Mouse (Mus musculus): Measurements from ENCODE around the gene Dram1. TPM values are rescaled to one million over a fixed set of nuclear protein-coding genes. Genes with fewer than 3 reads are reported as not detected.

Dram1 gene
- total RNA-seq, 2 experiments from 2014 or later = 1.5 to 1.6 TPM

DNA sequence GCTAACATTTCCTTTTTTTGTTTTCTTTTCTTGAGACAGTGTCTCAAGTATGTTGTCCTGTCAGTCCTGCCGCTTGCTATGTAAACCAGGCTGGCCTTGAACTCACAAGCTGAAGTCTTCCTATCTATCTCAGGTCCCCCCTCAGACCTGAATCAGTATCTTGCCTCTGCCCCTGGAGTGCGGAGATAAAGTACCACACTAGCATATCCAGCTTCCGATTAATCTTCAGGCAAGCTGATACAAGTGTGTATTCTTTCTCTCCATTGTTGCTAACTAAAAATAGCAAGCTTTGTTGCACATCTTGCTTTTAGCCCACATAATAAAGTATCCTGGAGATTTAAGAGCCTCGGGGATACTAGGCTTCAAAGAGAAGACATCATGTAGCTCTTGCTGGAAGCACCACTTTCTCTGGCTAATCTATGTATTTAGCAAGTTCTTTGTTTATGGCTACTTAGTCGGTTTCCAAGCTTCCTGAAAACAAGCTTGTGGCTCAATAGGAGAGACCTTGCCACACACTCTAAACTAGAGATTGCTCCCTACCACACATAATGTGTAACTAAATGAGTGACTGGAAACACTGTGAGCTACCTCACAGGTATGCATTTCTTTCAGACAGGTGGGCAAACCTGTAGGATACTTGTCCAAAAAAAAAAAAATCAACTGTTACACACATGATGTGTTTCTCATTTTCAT, 27.3 kb downstream of the Dram1 start:
- DNase-seq (ENCODE audit: low spot score in 2 of 2) = no peak

DNA sequence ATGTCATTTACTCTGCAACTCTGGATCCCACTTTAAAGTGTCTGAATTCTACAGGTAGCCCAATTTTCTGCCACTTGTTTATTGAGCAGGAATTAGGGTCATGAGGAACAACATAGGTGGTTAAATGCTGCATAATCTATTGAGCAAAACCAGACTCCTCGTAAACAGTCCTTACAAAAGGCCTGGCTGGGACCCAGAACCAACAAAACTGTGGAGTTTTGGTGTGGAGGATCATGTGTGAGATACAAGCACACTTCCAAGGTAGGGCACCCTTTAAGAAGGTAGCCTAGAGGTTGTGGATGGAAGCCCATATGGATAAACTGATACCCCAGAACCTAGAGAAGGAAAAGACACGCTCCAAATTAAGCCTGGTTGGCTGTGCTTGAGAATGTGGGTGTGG, 28.2 kb downstream of the Dram1 start:
- no peak for DNase-seq (ENCODE audit: low spot score in 2 of 2)

GRCm38 (mm10) chr10:88349800-88350199, 29.1 kb downstream of the Dram1 start:
- no peak for DNase-seq (ENCODE audit: low spot score in 2 of 2)

- no peak for DNase-seq (ENCODE audit: low spot score in 2 of 2)
These were observed 32.2 kb downstream of the Dram1 start for GRCm38 (mm10) chr10:88346454-88347245.

DNA sequence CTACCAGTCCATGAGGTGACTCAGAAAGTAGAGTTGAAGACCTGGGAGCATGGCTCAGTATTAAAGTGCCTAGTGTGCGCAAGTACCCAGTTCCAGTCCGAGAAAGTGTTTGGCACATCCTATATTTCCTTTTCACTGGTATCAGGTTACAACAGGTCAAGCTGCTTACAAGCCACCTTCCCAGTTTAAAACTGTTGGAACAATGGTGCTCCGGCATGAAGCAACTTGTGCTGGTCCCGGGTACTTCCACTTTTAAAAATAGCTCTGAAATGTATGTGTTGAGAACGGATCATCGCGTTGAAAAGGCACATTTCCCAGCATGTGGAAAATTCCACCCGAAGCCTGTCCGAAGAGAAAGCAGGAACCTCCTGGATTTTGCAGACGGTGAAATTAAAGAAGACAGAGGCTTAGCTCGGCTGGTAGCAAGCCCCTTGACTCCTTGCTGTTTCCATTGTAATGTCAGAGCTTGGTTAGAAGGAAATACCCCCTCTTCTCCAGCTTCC, 32.9 kb downstream of the Dram1 start:
- DNase-seq (ENCODE audit: low spot score in 2 of 2) = no peak

DNA sequence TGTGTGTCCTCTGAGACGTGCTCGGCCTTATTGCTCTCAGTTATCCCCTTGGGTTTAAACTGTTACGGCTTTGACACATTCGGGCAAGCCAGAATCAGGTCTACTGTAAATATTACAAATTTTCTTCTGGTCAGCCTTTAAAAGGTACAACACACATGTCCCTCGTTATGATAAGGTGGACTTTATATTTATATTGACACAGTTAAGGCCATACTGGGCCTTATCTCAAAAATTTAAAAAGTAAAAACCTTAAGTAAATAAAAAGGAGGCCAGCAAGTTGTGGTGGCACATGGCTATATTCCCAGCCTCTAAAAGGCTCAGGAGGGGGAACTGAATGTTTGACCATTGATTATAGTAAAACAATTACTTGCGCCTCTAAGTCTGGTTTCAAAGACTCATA, 37.5 kb downstream of the Dram1 start:
- no peak for DNase-seq (ENCODE audit: low spot score in 2 of 2)

GRCm38 (mm10) chr10:88340660-88341059, 38.2 kb downstream of the Dram1 start:
- DNase-seq (ENCODE audit: low spot score in 2 of 2) = no peak

- peak in 1 of 2 experiments; percentile 30 for DNase-seq (ENCODE audit: low spot score in 2 of 2)
These were observed 48.2 kb downstream of the Dram1 start for GRCm38 (mm10) chr10:88330695-88331094.

DNA sequence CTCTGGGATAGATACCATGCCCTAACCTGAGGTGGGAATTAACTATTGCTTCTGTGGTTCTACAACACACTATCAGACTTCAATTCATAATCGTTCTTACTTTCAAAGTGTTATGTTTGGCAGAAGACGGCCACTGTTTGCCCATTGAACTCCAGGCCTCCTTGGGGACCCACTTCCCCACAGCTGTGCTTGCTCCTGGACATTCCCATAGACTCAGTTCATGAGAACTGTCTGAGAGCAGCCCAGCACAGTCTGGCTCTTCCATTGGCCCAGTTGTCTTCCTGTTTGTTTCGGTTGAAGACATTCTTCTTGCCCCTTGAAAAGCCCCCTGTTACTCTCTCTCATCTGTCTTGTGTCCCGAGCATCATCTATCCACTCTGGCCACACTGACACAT, 50.8 kb downstream of the Dram1 start:
- no peak for DNase-seq (ENCODE audit: low spot score in 2 of 2)

DNA sequence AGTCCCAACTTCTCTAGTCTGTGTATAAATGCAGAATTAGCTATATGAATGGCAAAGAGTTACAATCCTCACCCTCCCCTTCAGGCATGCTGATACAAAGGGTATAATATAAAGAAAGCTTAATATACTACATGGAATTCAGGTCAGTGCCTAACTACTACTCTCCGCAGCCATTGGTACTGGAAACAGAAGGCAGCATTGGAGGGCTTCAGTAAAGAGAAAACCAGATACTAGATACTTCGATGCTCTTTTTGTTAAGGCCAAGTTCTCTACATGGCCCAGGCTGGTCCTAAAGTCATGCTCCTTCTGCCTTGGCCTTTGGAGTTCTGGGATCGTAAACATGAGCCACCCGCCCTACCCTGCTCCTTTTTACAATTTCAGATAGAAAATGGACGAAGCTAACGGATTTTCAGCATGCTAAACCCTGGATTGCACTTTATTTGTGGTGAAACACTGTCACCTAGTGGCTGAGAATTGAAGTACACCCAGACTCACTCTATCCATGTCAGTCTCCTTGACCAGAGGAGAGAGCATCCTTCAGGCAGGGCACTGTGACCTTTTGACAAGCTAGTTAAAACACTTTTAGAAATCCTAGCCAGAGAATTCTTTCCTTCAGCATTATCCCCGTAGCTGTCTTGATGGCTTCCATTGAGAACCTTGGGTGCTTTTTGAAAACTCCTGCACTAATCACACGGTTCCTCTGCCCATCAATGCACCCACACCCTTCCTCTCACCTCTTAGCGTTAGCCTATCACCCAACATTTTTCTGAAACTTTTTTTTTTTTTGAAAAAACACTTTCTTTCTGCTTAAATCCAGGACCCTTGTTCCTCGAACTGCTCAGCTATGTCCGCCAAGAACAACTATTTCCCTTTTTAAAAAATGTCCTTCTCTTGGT, 51.5 kb downstream of the Dram1 start:
- peak; percentile 84 to 88 for DNase-seq (ENCODE audit: low spot score in 2 of 2)

DNA sequence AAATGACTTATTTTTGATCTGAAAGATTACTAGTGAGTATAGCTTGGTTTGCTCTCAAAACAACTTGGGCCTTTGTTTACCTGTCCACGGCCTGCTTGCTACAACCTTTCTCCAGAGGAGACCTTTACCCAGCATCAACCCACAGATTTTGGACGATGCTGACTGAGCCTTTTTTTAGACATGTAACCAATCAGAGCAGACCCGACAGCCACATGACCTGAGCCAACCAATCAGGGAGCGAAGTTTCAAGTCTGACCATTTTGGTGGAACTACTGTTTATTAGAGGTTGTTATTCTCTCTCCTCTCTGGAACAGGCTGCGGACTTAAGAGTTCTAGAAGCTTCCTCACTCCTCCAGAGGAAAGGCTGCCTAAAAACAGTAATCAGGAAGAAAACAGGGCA, 57.1 kb downstream of the Dram1 start:
- DNase-seq (ENCODE audit: low spot score in 2 of 2) = no peak

DNA sequence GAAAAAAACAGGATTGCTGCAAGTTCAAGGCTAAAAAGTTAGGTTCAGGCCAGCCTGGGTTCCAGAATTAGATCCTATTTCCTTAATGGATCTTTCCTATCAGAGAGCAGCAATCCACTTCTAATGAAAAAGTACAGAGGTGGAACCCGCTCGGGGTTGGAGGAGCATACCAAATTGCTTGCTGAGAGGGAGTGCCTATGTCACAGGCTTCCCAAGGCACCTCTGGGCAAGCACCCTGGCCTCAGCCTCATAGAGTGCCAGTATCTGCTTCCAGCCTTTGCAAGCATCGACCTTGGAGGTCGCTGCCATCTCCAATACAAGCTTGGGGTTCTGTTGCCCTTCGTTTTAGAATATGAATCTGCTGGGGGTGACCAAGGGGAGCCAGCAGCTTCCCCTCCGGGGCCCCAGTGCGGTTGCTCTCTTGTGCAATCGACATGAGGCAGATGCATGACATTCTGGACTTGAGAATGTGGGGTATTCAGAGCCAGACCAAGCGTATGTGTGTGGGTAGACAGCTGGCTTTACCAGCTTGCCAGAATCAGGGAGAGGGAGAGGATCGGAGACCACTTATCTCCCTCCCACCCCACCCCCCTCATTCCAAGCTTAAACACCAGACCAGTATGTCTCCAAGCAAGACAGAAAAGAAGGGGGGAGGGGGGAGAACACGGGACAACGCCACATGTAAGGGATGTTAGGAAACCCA, 58.0 kb downstream of the Dram1 start:
- DNase-seq (ENCODE audit: low spot score in 2 of 2) = no peak

DNA sequence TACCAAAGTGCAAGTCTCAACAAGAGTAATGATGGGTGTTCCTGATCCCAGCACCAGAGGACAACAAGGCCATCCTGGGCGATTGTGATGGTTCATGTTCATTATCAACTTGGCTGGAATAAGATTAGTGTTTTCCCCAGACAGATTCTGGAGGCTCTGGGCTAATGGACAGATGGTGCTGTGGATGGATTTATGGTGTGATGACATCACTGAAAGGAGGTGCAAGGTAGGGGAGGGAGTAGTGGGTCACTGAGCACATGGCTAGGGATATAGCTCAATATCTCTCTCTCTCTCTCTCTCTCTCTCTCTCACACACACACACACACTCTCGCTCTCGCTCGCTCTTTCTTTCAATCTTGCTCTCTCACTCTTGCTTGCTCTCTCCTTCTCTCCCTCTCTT, 60.7 kb downstream of the Dram1 start:
- DNase-seq (ENCODE audit: low spot score in 2 of 2) = no peak

- no peak for DNase-seq (ENCODE audit: low spot score in 2 of 2)
These were observed 61.7 kb downstream of the Dram1 start for GRCm38 (mm10) chr10:88317151-88317550.

GRCm38 (mm10) chr10:88314841-88315240, 64.0 kb downstream of the Dram1 start:
- no peak for DNase-seq (ENCODE audit: low spot score in 2 of 2)

GRCm38 (mm10) chr10:88309851-88310250, 69.0 kb downstream of the Dram1 start:
- DNase-seq (ENCODE audit: low spot score in 2 of 2) = no peak

- no peak for DNase-seq (ENCODE audit: low spot score in 2 of 2)
These were observed 72.6 kb downstream of the Dram1 start for GRCm38 (mm10) chr10:88306235-88306634.

GRCm38 (mm10) chr10:88304302-88304701, 74.6 kb downstream of the Dram1 start:
- peak; percentile 65 to 79 for DNase-seq (ENCODE audit: low spot score in 2 of 2)

- DNase-seq (ENCODE audit: low spot score in 2 of 2) = no peak
These were observed 75.8 kb downstream of the Dram1 start for GRCm38 (mm10) chr10:88303079-88303478.

DNA sequence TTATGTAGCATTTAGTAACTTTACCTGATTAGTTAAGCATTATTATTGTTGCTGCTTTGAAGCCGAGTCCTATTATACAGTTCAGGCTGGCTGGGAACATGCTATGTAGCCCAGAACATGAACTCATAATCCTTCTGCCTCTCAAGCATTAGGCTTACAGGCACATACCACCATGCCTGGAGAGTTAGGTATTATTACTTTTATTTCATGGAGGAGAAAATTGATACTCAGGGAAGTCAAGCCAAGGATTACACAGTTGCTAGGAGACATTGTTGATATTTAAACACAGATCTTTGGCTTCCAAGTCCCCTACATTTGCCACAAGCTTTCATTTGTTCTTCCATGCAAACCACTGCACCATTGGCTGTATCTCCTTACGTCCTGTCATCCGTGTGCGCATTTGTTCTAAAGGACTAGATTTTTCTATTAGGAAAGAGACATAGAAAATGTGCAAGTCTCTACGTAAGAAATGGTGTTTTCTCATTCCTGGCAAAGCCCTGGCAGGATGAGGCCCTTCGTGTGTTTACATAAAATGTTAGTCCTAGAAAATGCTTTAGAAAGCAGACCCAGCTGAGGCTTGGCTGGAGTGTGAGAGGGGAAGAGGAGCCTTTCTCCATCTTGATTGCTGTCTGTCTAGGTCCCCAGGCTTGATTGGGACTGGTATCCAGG, 76.9 kb downstream of the Dram1 start:
- no peak for DNase-seq (ENCODE audit: low spot score in 2 of 2)

All from layer of hippocampus, postnatal 14 days (tissue).